Mouse (Mus musculus) thymus, adult 2 months (tissue): Measurements from ENCODE around the gene Il17rd.

Experiments used
- CTCF ChIP-seq: fragments of 200-500 bp; IDR thresholded peaks from 2 replicates; pipeline ENCODE4 v1.5.1; 2012; ENCODE audit warnings: mild to moderate bottlenecking, control low read depth, low read length, moderate library complexity, borderline replicate concordance; ENCODE audit not compliant: control insufficient read depth, poor library complexity, insufficient read depth; ENCODE audit errors: extremely low read depth
- POLR2A ChIP-seq: fragments of 200-500 bp; IDR thresholded peaks from 2 replicates; pipeline ENCODE4 v1.6.1; 2012; ENCODE audit warnings: mild to moderate bottlenecking, low read length, control low read depth, moderate library complexity; ENCODE audit not compliant: control insufficient read depth, poor library complexity, insufficient read depth; ENCODE audit errors: extremely low read depth

GRCm38 (mm10) chr14:27085471-27085870 is 46.7 kb downstream of the Il17rd start:
- TF ChIP-seq CTCF, result no peak
- no peak for TF ChIP-seq POLR2A
